In genomic region chr2:34569131-34569530, GRCm38 (mm10) we compare ENCODE assay signal across 8 mouse cellular contexts.
DNase-seq lines count a peak whose midpoint lies in the region.
"Had no signal": no experiment of that assay in that cellular context is flagged by ENCODE, and none has a peak within 500 bp of the region (broad histone marks: within the 10 kb centered on the region; RNA-seq: fewer than 3 reads in every experiment).

No protein-coding gene starts in this region.

- DNase-seq in frontal cortex, adult 2 months (ENCODE audit: extremely low spot score in 1 of 2, low spot score in 1 of 2), result peak; percentile 24 to 68
- DNase-seq in frontal cortex, postnatal 14 days (ENCODE audit: low spot score in 2 of 2), result no peak
- DNase-seq in lung, postnatal 14 days, result peak; percentile 14
- DNase-seq in lung, adult 18-20 months, result no peak
- DNase-seq in brain, adult 2 months (ENCODE audit: low read depth, low spot score), result peak; percentile 83
- peak; percentile 58 to 72 for DNase-seq in right cerebral cortex, postnatal 10 days (ENCODE audit: low spot score in 2 of 2)
- no peak for DNase-seq in spleen, postnatal 36 days (ENCODE audit: low spot score in 2 of 2)
- DNase-seq: kidney, postnatal 4 days had no signal

Comparison
In these comparisons a context has a peak if more than half of its experiments do, and no peak if none do; other contexts are left out.
1. DNase-seq: peak in frontal cortex, adult 2 months (2 of 2), lung, postnatal 14 days (single experiment), brain, adult 2 months (single experiment) and right cerebral cortex, postnatal 10 days (2 of 2); none in frontal cortex, postnatal 14 days (0 of 2), lung, adult 18-20 months (0 of 2) and spleen, postnatal 36 days (0 of 2).